Mouse (Mus musculus): ENCODE results near the gene Mepce. TPM values are rescaled to one million over a fixed set of nuclear protein-coding genes. Genes with fewer than 3 reads are reported as not detected.

The Mepce gene
- 42.4 and 45.4 TPM in 2 replicates for polyA plus RNA-seq (2012; rRNA removed)

GRCm38 (mm10) chr5:137787151-137787928 lies at the start of gene Mepce, which contains the start of gene Zcwpw1:
Gene Mepce (minus strand): TSS chr5:137787655.
Gene Zcwpw1 (plus strand): TSS chr5:137787798.

GRCm38 (mm10) chr5:137835966-137836520 lies 48.6 kb upstream of the Mepce start, which contains the start of gene Pilra:
Gene Pilra (minus strand): TSS chr5:137836281.

GRCm38 (mm10) chr5:137778635-137779034 lies 8.8 kb downstream of the Mepce start, which contains the start of gene Ppp1r35:
Gene Ppp1r35 (plus strand): TSS chr5:137778849.

GRCm38 (mm10) chr5:137745214-137746171 lies 42.0 kb downstream of the Mepce start, which contains the start of gene Tsc22d4:
Gene Tsc22d4 (plus strand): TSS chr5:137745730.

GRCm38 (mm10) chr5:137741023-137741931 lies 46.2 kb downstream of the Mepce start, which contains the start of gene Nyap1:
Gene Nyap1 (minus strand): TSS chr5:137741607.

Other genes with a start within 250 kb of the Mepce start
- gene Actl6b, start 234.1 kb downstream of the Mepce start, polyA plus RNA-seq (2012; rRNA removed) = 0.08 TPM in 1 of 2 replicates, not detected in the other
- 1.9 TPM in 2 replicates for gene Tfr2, start 217.8 kb downstream of the Mepce start, polyA plus RNA-seq (2012; rRNA removed)
- gene Mospd3, start 186.6 kb downstream of the Mepce start, polyA plus RNA-seq (2012; rRNA removed) = 134 and 156 TPM in 2 replicates
- 434 and 514 TPM in 2 replicates for gene Pcolce, start 173.9 kb downstream of the Mepce start, polyA plus RNA-seq (2012; rRNA removed)
- gene Fbxo24, start 158.7 kb downstream of the Mepce start, polyA plus RNA-seq (2012; rRNA removed) = 0.93 and 0.97 TPM in 2 replicates
- 47.7 and 50.0 TPM in 2 replicates for gene Lrch4, start 158.5 kb downstream of the Mepce start, polyA plus RNA-seq (2012; rRNA removed)
- gene Gm20605, start 158.5 kb downstream of the Mepce start, polyA plus RNA-seq (2012; rRNA removed) = 33.5 and 36.4 TPM in 2 replicates
- 94.8 and 112 TPM in 2 replicates for gene Sap25, start 146.3 kb downstream of the Mepce start, polyA plus RNA-seq (2012; rRNA removed)
- gene Irs3, start 141.9 kb downstream of the Mepce start, polyA plus RNA-seq (2012; rRNA removed) = 7.2 and 7.5 TPM in 2 replicates
- 33.2 and 38.9 TPM in 2 replicates for gene Agfg2, start 102.9 kb downstream of the Mepce start, polyA plus RNA-seq (2012; rRNA removed)
- 10.9 and 13.2 TPM in 2 replicates for gene Nyap1, start 46.0 kb downstream of the Mepce start, polyA plus RNA-seq (2012; rRNA removed)
- gene Tsc22d4, start 41.9 kb downstream of the Mepce start, polyA plus RNA-seq (2012; rRNA removed) = 135 and 151 TPM in 2 replicates
- 70.6 and 89.1 TPM in 2 replicates for gene Ppp1r35, start 8.8 kb downstream of the Mepce start, polyA plus RNA-seq (2012; rRNA removed)
- 1.00 and 1.0 TPM in 2 replicates for gene Zcwpw1, start 143 bp upstream of the Mepce start, polyA plus RNA-seq (2012; rRNA removed)
- gene Pilra, start 48.6 kb upstream of the Mepce start, polyA plus RNA-seq (2012; rRNA removed) = 0.71 and 1.1 TPM in 2 replicates
- gene Pilrb1, start 70.5 kb upstream of the Mepce start, polyA plus RNA-seq (2012; rRNA removed) = 2.1 and 3.6 TPM in 2 replicates
- gene Pilrb2, start 84.2 kb upstream of the Mepce start, polyA plus RNA-seq (2012; rRNA removed) = 2.1 and 2.2 TPM in 2 replicates
- 0.05 TPM in 1 of 2 replicates, not detected in the other for gene Cyp3a13, start 134.0 kb upstream of the Mepce start, polyA plus RNA-seq (2012; rRNA removed)
- 0.33 and 0.73 TPM in 2 replicates for gene Gjc3, start 175.4 kb upstream of the Mepce start, polyA plus RNA-seq (2012; rRNA removed)
- 0.31 and 0.41 TPM in 2 replicates for gene Azgp1, start 193.9 kb upstream of the Mepce start, polyA plus RNA-seq (2012; rRNA removed)
- not detected in 2 replicates for gene Smok3a, start 233.6 kb upstream of the Mepce start, polyA plus RNA-seq (2012; rRNA removed)
- gene Smok3b, start 233.8 kb upstream of the Mepce start, polyA plus RNA-seq (2012; rRNA removed) = not detected in 2 replicates

Data from ovary, adult 2 months (tissue).